ENCODE assay signal across 31 mouse cellular contexts in genomic region chr5:114489570-114489969, GRCm38 (mm10). TPM values are rescaled to one million over a fixed set of nuclear protein-coding genes. Genes with fewer than 3 reads are reported as not detected.
A peak's percentile ranks its signal among the peaks of the same experiment; 100 is the strongest.
DNase-seq lines count a peak whose midpoint lies in the region; ATAC-seq lines count a peak whose summit lies in the region.
"Had no signal": no experiment of that assay in that cellular context is flagged by ENCODE, and none has a peak within 500 bp of the region (broad histone marks: within the 10 kb centered on the region; RNA-seq: fewer than 3 reads in every experiment).

No protein-coding gene starts in this region.

- ATAC-seq in hindbrain, embryonic 14.5 days (ENCODE audit: low FRiP score), result no peak
- ATAC-seq: forebrain, embryonic 13.5 days; intestine, embryonic 16.5 days had no signal

- H3K9ac ChIP-seq in hindbrain, embryonic 14.5 days, result no peak overlapping the region
- H3K9ac ChIP-seq: forebrain, embryonic 13.5 days; heart, embryonic 15.5 days; hindbrain, embryonic 12.5 days; limb, embryonic 15.5 days; liver, embryonic 13.5 days; midbrain, embryonic 12.5 days; stomach, embryonic 15.5 days had no signal

- intact Hi-C loops in left cerebral cortex, postnatal 14 days (cut with DNase I), result no loop called here

- H3K27me3 ChIP-seq in hindbrain, embryonic 10.5 days (ENCODE audit: insufficient read depth, poor library complexity, severe bottlenecking), result no peaks in the 10 kb centered on the region; the same call in 1 of the 2 replicates
- no peaks in the 10 kb centered on the region for H3K27me3 ChIP-seq in hindbrain, embryonic 14.5 days (ENCODE audit: control insufficient read depth, insufficient read depth, low read length)
- H3K27me3 ChIP-seq: forebrain, embryonic 13.5 days; heart, embryonic 15.5 days; hindbrain, embryonic 12.5 days; limb, embryonic 15.5 days; liver, embryonic 13.5 days; midbrain, embryonic 12.5 days; stomach, embryonic 15.5 days had no signal

- H3K36me3 ChIP-seq in hindbrain, embryonic 10.5 days, result no peaks in the 10 kb centered on the region
- H3K36me3 ChIP-seq in hindbrain, embryonic 14.5 days (replicated peaks; ENCODE audit: control insufficient read depth, insufficient read depth), result no peaks in the 10 kb centered on the region
- H3K36me3 ChIP-seq: heart, embryonic 10.5 days; heart, embryonic 15.5 days; hindbrain, embryonic 12.5 days; limb, embryonic 10.5 days; limb, embryonic 15.5 days; liver, embryonic 13.5 days; midbrain, embryonic 12.5 days; stomach, embryonic 15.5 days had no signal

- peaks cover 7% of the 10 kb centered on the region for H3K4me1 ChIP-seq in hindbrain, embryonic 10.5 days (replicated peaks)
- H3K4me1 ChIP-seq in hindbrain, embryonic 14.5 days (replicated peaks; ENCODE audit: control insufficient read depth, insufficient read depth, low read length), result no peaks in the 10 kb centered on the region
- H3K4me1 ChIP-seq: forebrain, embryonic 13.5 days; heart, embryonic 15.5 days; hindbrain, embryonic 12.5 days; limb, embryonic 15.5 days; liver, embryonic 13.5 days; midbrain, embryonic 12.5 days; stomach, embryonic 15.5 days had no signal

- H3K4me2 ChIP-seq in hindbrain, embryonic 14.5 days (replicated peaks), result no peak overlapping the region
- H3K4me2 ChIP-seq: forebrain, embryonic 13.5 days; heart, embryonic 15.5 days; hindbrain, embryonic 12.5 days; limb, embryonic 15.5 days; liver, embryonic 13.5 days; midbrain, embryonic 12.5 days; stomach, embryonic 15.5 days had no signal

- no peak overlapping the region for H3K4me3 ChIP-seq in hindbrain, embryonic 10.5 days
- no peak overlapping the region for H3K4me3 ChIP-seq in hindbrain, embryonic 14.5 days (replicated peaks; ENCODE audit: low read length)
- H3K4me3 ChIP-seq: forebrain, embryonic 13.5 days; heart, embryonic 10.5 days; heart, embryonic 15.5 days; hindbrain, embryonic 12.5 days; left cerebral cortex, adult 2 months; limb, embryonic 10.5 days; limb, embryonic 15.5 days; liver, embryonic 13.5 days; midbrain, embryonic 12.5 days; stomach, embryonic 15.5 days had no signal

- 0 out of 2 replicates have a peak overlapping the region, but pooled peaks have one; percentile 35 for H3K27ac ChIP-seq in hindbrain, embryonic 10.5 days
- no peak overlapping the region for H3K27ac ChIP-seq in hindbrain, embryonic 14.5 days
- H3K27ac ChIP-seq: forebrain, embryonic 13.5 days; heart, embryonic 10.5 days; heart, embryonic 15.5 days; hindbrain, embryonic 12.5 days; kidney, postnatal 0 days; left cerebral cortex, adult 2 months; limb, embryonic 10.5 days; limb, embryonic 15.5 days; liver, embryonic 13.5 days; midbrain, embryonic 12.5 days; stomach, embryonic 15.5 days had no signal

- 0 out of 2 replicates have a peak, but pooled peaks cover 4% of the 10 kb centered on the region for H3K9me3 ChIP-seq in hindbrain, embryonic 10.5 days
- no peaks in the 10 kb centered on the region for H3K9me3 ChIP-seq in hindbrain, embryonic 14.5 days (ENCODE audit: control insufficient read depth, low read length)
- H3K9me3 ChIP-seq: forebrain, embryonic 13.5 days; heart, embryonic 10.5 days; heart, embryonic 15.5 days; hindbrain, embryonic 12.5 days; limb, embryonic 10.5 days; limb, embryonic 15.5 days; liver, embryonic 13.5 days; midbrain, embryonic 12.5 days; stomach, embryonic 15.5 days had no signal

- DNase-seq in hindbrain, embryonic 10.5 days (ENCODE audit: low spot score), result no peak
- DNase-seq in hindbrain, embryonic 14.5 days (ENCODE audit: low spot score), result no peak
- peak; percentile 30 for DNase-seq in left cerebral cortex, adult 11 months (ENCODE audit: low spot score)
- DNase-seq in left cerebral cortex, postnatal 14 days (ENCODE audit: low spot score in 2 of 2), result no peak
- peak; percentile 56 for DNase-seq in retina, postnatal 1 day
- DNase-seq in retina, embryonic 14.5 days (ENCODE audit: low spot score), result no peak
- DNase-seq in thymus, postnatal 0 days (ENCODE audit: low spot score), result no peak
- DNase-seq: adrenal gland, adult 2 months; adrenal gland, postnatal 36 days; B cell, adult 2 months; cerebellum, postnatal 10 days; gastrocnemius, postnatal 25 days; heart, adult 11 months; kidney, adult 8-10 months; kidney, postnatal 4 days; liver, embryonic 13.5 days; lung, adult 18-20 months; lung, postnatal 10 days; right cerebral cortex, postnatal 25 days; thymus, postnatal 25 days had no signal

- 83% methylated on average over 6 of the region's 6 CpGs for WGBS in hindbrain, embryonic 10.5 days
- WGBS in hindbrain, embryonic 14.5 days, result 83% methylated on average over 6 of the region's 6 CpGs

RNA-seq across cellular contexts. Expression of gene Mvk, which starts 45.5 kb away (rescaled TPM):
- polyA plus RNA-seq in hindbrain, embryonic 10.5 days (2016; fragmentation: Nextera tagmentation; extraction: Ambion mirVana), result 60.9 and 66.6 TPM in 2 replicates
- polyA plus RNA-seq in hindbrain, embryonic 14.5 days (2014; fragmentation: Nextera tagmentation; extraction: Ambion mirVana), result 76.9 and 81.2 TPM in 2 replicates
- total RNA-seq in left cerebral cortex, postnatal 14 days (2021), result 10 to 100 TPM; 37.7 to 38.9 TPM
- 23.0 and 23.6 TPM in 2 replicates for polyA plus RNA-seq in thymus, postnatal 0 days (2015; fragmentation: Nextera tagmentation; extraction: Ambion mirVana)

RNA-seq across cellular contexts. Expression of gene Mmab, which starts 45.7 kb away (rescaled TPM):
- 30.1 TPM in 2 replicates for polyA plus RNA-seq in hindbrain, embryonic 10.5 days (2016; fragmentation: Nextera tagmentation; extraction: Ambion mirVana)
- 30.7 and 30.8 TPM in 2 replicates for polyA plus RNA-seq in hindbrain, embryonic 14.5 days (2014; fragmentation: Nextera tagmentation; extraction: Ambion mirVana)
- total RNA-seq in left cerebral cortex, postnatal 14 days (2021), result 10 to 100 TPM; 23.5 to 24.1 TPM
- 13.1 and 13.9 TPM in 2 replicates for polyA plus RNA-seq in thymus, postnatal 0 days (2015; fragmentation: Nextera tagmentation; extraction: Ambion mirVana)

Comparison
In these comparisons a context has a peak if more than half of its experiments do, and no peak if none do; other contexts are left out.
1. DNase-seq: peak in left cerebral cortex, adult 11 months (single experiment) and retina, postnatal 1 day (single experiment); none in hindbrain, embryonic 10.5 days (single experiment), hindbrain, embryonic 14.5 days (single experiment), left cerebral cortex, postnatal 14 days (0 of 2), retina, embryonic 14.5 days (single experiment) and thymus, postnatal 0 days (single experiment).